Mouse (Mus musculus) limb, embryonic 15.5 days (tissue): ENCODE data around the gene Ksr1. TPM values are rescaled to one million over a fixed set of nuclear protein-coding genes. Genes with fewer than 3 reads are reported as not detected.

Experiments
- ATAC-seq: fragments of 200-750 bp; cut with Nextera tagmentation; 2 replicates; pipeline ENCODE4 v1.8.0; 2017; ENCODE audit warnings: low read depth, moderate TSS enrichment; ENCODE audit not compliant: insufficient number of reproducible peaks, low FRiP score, low TSS enrichment
- H3K27ac ChIP-seq: fragments of 300-500 bp; sonication (generic); 2 replicates; pipeline ENCODE4 v1.5.1; 2015; ENCODE audit warnings: moderate library complexity, mild to moderate bottlenecking, inconsistent platforms
- H3K27me3 ChIP-seq: fragments of 300-500 bp; sonication (generic); 2 replicates; pipeline ENCODE4 v1.6.1; 2015; ENCODE audit warnings: inconsistent platforms
- H3K36me3 ChIP-seq: fragments of 300-500 bp; sonication (generic); 2 replicates; pipeline ENCODE4 v1.6.1; 2015; ENCODE audit warnings: inconsistent platforms
- H3K4me1 ChIP-seq: fragments of 300-500 bp; sonication (generic); 2 replicates; pipeline ENCODE4 v1.6.1; 2015; ENCODE audit warnings: inconsistent platforms
- H3K4me2 ChIP-seq: fragments of 300-500 bp; sonication (generic); 2 replicates; pipeline ENCODE4 v1.6.1; 2015; ENCODE audit warnings: mild to moderate bottlenecking, inconsistent platforms
- H3K4me3 ChIP-seq: fragments of 300-500 bp; sonication (generic); 2 replicates; pipeline ENCODE4 v1.5.1; 2015; ENCODE audit warnings: mild to moderate bottlenecking, inconsistent platforms
- H3K9ac ChIP-seq: fragments of 300-500 bp; sonication (generic); 2 replicates; pipeline ENCODE4 v1.6.1; 2015; ENCODE audit warnings: inconsistent platforms
- H3K9me3 ChIP-seq: fragments of 300-500 bp; sonication (generic); 2 replicates; pipeline ENCODE4 v1.6.1; 2016; ENCODE audit warnings: inconsistent platforms
- WGBS: fragments of 180-500 bp; shearing (Covaris S2); methylation state at CpG from one replicate; pipeline ENCODE4 v1.1.7; 2015; 5-methylcytosine and 5-hydroxymethylcytosine counted together
- polyA plus RNA-seq: library from polyadenylated mRNA; unstranded; fragments of >200 nt; fragmentation: Nextera tagmentation; extraction: Ambion mirVana; gene quantifications from 2 replicates; pipeline ENCODE4 v1.2.1, GENCODE M21; 2015

Gene Ksr1
- polyA plus RNA-seq, 1 experiment from 2014 or later: 4.0 TPM

GRCm38 (mm10) chr11:78978176-78979019, 167.8 kb downstream of the Ksr1 start:
- H3K9me3 ChIP-seq: no peaks in the 10 kb centered on the region
- 54% methylated on average over 12 of the region's 12 CpGs for WGBS
- peaks cover 10% of the 10 kb centered on the region for H3K4me1 ChIP-seq
- H3K4me3 ChIP-seq: no peak overlapping the region
- H3K9ac ChIP-seq: no peak overlapping the region
- no peak for ATAC-seq
- no peaks in the 10 kb centered on the region for H3K27me3 ChIP-seq
- H3K27ac ChIP-seq: no peak overlapping the region; the same call in 1 of the 2 replicates
- H3K4me2 ChIP-seq: no peak overlapping the region
- H3K36me3 ChIP-seq: no peaks in the 10 kb centered on the region

- no peak overlapping the region for H3K9ac ChIP-seq
- no peak overlapping the region for H3K27ac ChIP-seq
- 76% methylated on average over 8 of the region's 8 CpGs for WGBS
- no peak for ATAC-seq
- H3K4me2 ChIP-seq: no peak overlapping the region
- H3K4me1 ChIP-seq: peaks cover 19% of the 10 kb centered on the region
- H3K36me3 ChIP-seq: no peaks in the 10 kb centered on the region
- H3K4me3 ChIP-seq: no peak overlapping the region
- no peaks in the 10 kb centered on the region for H3K27me3 ChIP-seq
- no peaks in the 10 kb centered on the region for H3K9me3 ChIP-seq
Observed at GRCm38 (mm10) chr11:78976731-78977510, 169.3 kb downstream of the Ksr1 start.

GRCm38 (mm10) chr11:78973381-78974150, 172.6 kb downstream of the Ksr1 start:
- WGBS: 66% methylated on average over 17 of the region's 17 CpGs
- ATAC-seq: no peak
- H3K36me3 ChIP-seq: no peaks in the 10 kb centered on the region
- no peaks in the 10 kb centered on the region for H3K27me3 ChIP-seq
- no peak overlapping the region for H3K9ac ChIP-seq
- peak overlapping the region; percentile 38 for H3K27ac ChIP-seq
- H3K4me2 ChIP-seq: 0 out of 2 replicates have a peak overlapping the region, but pooled peaks have one; percentile 0
- H3K4me3 ChIP-seq: no peak overlapping the region
- H3K9me3 ChIP-seq: no peaks in the 10 kb centered on the region
- H3K4me1 ChIP-seq: peaks cover 19% of the 10 kb centered on the region

GRCm38 (mm10) chr11:78972811-78973351, 173.3 kb downstream of the Ksr1 start:
- no peaks in the 10 kb centered on the region for H3K27me3 ChIP-seq
- H3K9me3 ChIP-seq: no peaks in the 10 kb centered on the region
- H3K27ac ChIP-seq: peak overlapping the region; percentile 38; the same call in 1 of the 2 replicates
- no peaks in the 10 kb centered on the region for H3K36me3 ChIP-seq
- ATAC-seq: no peak
- WGBS: 35% methylated on average over 8 of the region's 8 CpGs
- H3K9ac ChIP-seq: no peak overlapping the region
- H3K4me1 ChIP-seq: peaks cover 15% of the 10 kb centered on the region
- 0 out of 2 replicates have a peak overlapping the region, but pooled peaks have one; percentile 0 for H3K4me2 ChIP-seq
- H3K4me3 ChIP-seq: no peak overlapping the region

GRCm38 (mm10) chr11:78972328-78972727, 173.9 kb downstream of the Ksr1 start:
- peaks cover 15% of the 10 kb centered on the region for H3K4me1 ChIP-seq
- no peaks in the 10 kb centered on the region for H3K9me3 ChIP-seq
- H3K4me3 ChIP-seq: no peak overlapping the region
- H3K27ac ChIP-seq: peak overlapping the region; percentile 38; the same call in 1 of the 2 replicates
- no peaks in the 10 kb centered on the region for H3K36me3 ChIP-seq
- no peak for ATAC-seq
- WGBS: 17% methylated on average over 6 of the region's 6 CpGs
- H3K27me3 ChIP-seq: no peaks in the 10 kb centered on the region
- H3K9ac ChIP-seq: no peak overlapping the region
- no peak overlapping the region for H3K4me2 ChIP-seq

GRCm38 (mm10) chr11:78971746-78972145, 174.5 kb downstream of the Ksr1 start:
- H3K4me2 ChIP-seq: no peak overlapping the region
- H3K9me3 ChIP-seq: no peaks in the 10 kb centered on the region
- peaks cover 15% of the 10 kb centered on the region for H3K4me1 ChIP-seq
- WGBS: 88% methylated on average over 3 of the region's 3 CpGs
- no peak for ATAC-seq
- H3K36me3 ChIP-seq: no peaks in the 10 kb centered on the region
- H3K27ac ChIP-seq: no peak overlapping the region
- H3K9ac ChIP-seq: no peak overlapping the region
- H3K4me3 ChIP-seq: no peak overlapping the region
- no peaks in the 10 kb centered on the region for H3K27me3 ChIP-seq

- WGBS: 89% methylated on average over 8 of the region's 8 CpGs
- Histone ChIP-seq H3K9ac (no peak overlapping the region), H3K9me3 (no peaks in the 10 kb centered on the region), H3K4me2 (no peak overlapping the region), H3K27me3 (no peaks in the 10 kb centered on the region), H3K4me3 (no peak overlapping the region), H3K4me1 (peaks cover 15% of the 10 kb centered on the region), H3K27ac (no peak overlapping the region), H3K36me3 (no peaks in the 10 kb centered on the region)
- no peak for ATAC-seq
Observed at GRCm38 (mm10) chr11:78971096-78971495, 175.1 kb downstream of the Ksr1 start.

GRCm38 (mm10) chr11:78968121-78968520, 178.1 kb downstream of the Ksr1 start:
- 84% methylated on average over 4 of the region's 4 CpGs for WGBS
- no peak overlapping the region for H3K4me2 ChIP-seq
- H3K36me3 ChIP-seq: no peaks in the 10 kb centered on the region
- H3K4me3 ChIP-seq: no peak overlapping the region
- no peaks in the 10 kb centered on the region for H3K9me3 ChIP-seq
- H3K27ac ChIP-seq: no peak overlapping the region
- no peak for ATAC-seq
- peaks cover 11% of the 10 kb centered on the region for H3K4me1 ChIP-seq
- no peaks in the 10 kb centered on the region for H3K27me3 ChIP-seq
- H3K9ac ChIP-seq: no peak overlapping the region

GRCm38 (mm10) chr11:78967371-78967770, 178.8 kb downstream of the Ksr1 start:
- WGBS: 30% methylated on average over 4 of the region's 4 CpGs

More at GRCm38 (mm10) chr11:78967371-78967770, 178.8 kb downstream of the Ksr1 start:
- Histone ChIP-seq H3K27ac (no peak overlapping the region), H3K4me1 (peaks cover 4% of the 10 kb centered on the region), H3K9ac (no peak overlapping the region), H3K27me3 (no peaks in the 10 kb centered on the region), H3K4me2 (no peak overlapping the region), H3K36me3 (no peaks in the 10 kb centered on the region), H3K9me3 (no peaks in the 10 kb centered on the region), H3K4me3 (no peak overlapping the region)
- no peak for ATAC-seq
